17 mouse cellular contexts compared by ENCODE assay signal in genomic region chr4:107518766-107519165, GRCm38 (mm10).
A peak's percentile ranks its signal among the peaks of the same experiment; 100 is the strongest.
DNase-seq lines count a peak whose midpoint lies in the region.
"Had no signal": no experiment of that assay in that cellular context is flagged by ENCODE, and none has a peak within 500 bp of the region (broad histone marks: within the 10 kb centered on the region; RNA-seq: fewer than 3 reads in every experiment).

No protein-coding gene starts in this region.

- no peak overlapping the region for H3K4me3 ChIP-seq in embryonic facial prominence, embryonic 10.5 days
- no peak overlapping the region for H3K4me3 ChIP-seq in limb, embryonic 10.5 days
- H3K4me3 ChIP-seq: embryonic facial prominence, embryonic 15.5 days; erythroblast, embryonic 14.5 days; forebrain, embryonic 10.5 days; heart, embryonic 15.5 days had no signal

- no peaks in the 10 kb centered on the region for H3K27me3 ChIP-seq in embryonic facial prominence, embryonic 10.5 days (replicated peaks; ENCODE audit: low read depth, poor library complexity, severe bottlenecking)
- H3K27me3 ChIP-seq in limb, embryonic 10.5 days (ENCODE audit: low read depth, poor library complexity, severe bottlenecking): 0 out of 2 replicates have a peak, but pooled peaks cover 13% of the 10 kb centered on the region
- H3K27me3 ChIP-seq: embryonic facial prominence, embryonic 15.5 days had no signal

- H3K4me1 ChIP-seq in embryonic facial prominence, embryonic 10.5 days: peaks cover 55% of the 10 kb centered on the region
- H3K4me1 ChIP-seq in limb, embryonic 10.5 days: peaks cover 75% of the 10 kb centered on the region
- H3K4me1 ChIP-seq: heart, embryonic 15.5 days had no signal

- 76% methylated on average over 11 of the region's 11 CpGs for WGBS in embryonic facial prominence, embryonic 10.5 days
- 67% methylated on average over 11 of the region's 11 CpGs for WGBS in limb, embryonic 10.5 days

- 0 out of 2 replicates have a peak overlapping the region, but pooled peaks have one; percentile 20 for H3K27ac ChIP-seq in embryonic facial prominence, embryonic 10.5 days (replicated peaks)
- peak overlapping the region; percentile 61 for H3K27ac ChIP-seq in limb, embryonic 10.5 days
- H3K27ac ChIP-seq: embryonic facial prominence, embryonic 15.5 days; heart, embryonic 15.5 days; hindbrain, embryonic 14.5 days had no signal

- peak; percentile 6 for DNase-seq in kidney, postnatal 10 days
- DNase-seq in kidney, adult 9 months: no peak
- DNase-seq in testis, postnatal 10 days (ENCODE audit: low spot score): peak; percentile 41
- no peak for DNase-seq in testis, postnatal 14 days (ENCODE audit: low spot score)
- DNase-seq in embryonic facial prominence, embryonic 10.5 days (ENCODE audit: low spot score): no peak
- peak; percentile 49 for DNase-seq in limb, embryonic 10.5 days (ENCODE audit: low spot score)
- DNase-seq in embryo, embryonic 10.5 days (ENCODE audit: low spot score): no peak
- DNase-seq: adrenal gland, postnatal 14 days; cerebellum, adult 11-12 months; cerebellum, adult 9-10 months; heart, adult 18-20 months; heart, postnatal 14 days had no signal

- no peaks in the 10 kb centered on the region for H3K36me3 ChIP-seq in embryonic facial prominence, embryonic 10.5 days (replicated peaks)
- H3K36me3 ChIP-seq in limb, embryonic 10.5 days: no peaks in the 10 kb centered on the region
- H3K36me3 ChIP-seq: embryonic facial prominence, embryonic 15.5 days; forebrain, embryonic 10.5 days; heart, embryonic 15.5 days had no signal

- H3K9me3 ChIP-seq in embryonic facial prominence, embryonic 10.5 days: no peaks in the 10 kb centered on the region
- H3K9me3 ChIP-seq in limb, embryonic 10.5 days (replicated peaks): no peaks in the 10 kb centered on the region
- H3K9me3 ChIP-seq: embryonic facial prominence, embryonic 15.5 days; forebrain, embryonic 10.5 days; heart, embryonic 15.5 days had no signal

Comparison
In these comparisons a context has a peak if more than half of its experiments do, and no peak if none do; other contexts are left out.
1. DNase-seq: peak in kidney, postnatal 10 days (single experiment), testis, postnatal 10 days (single experiment) and limb, embryonic 10.5 days (single experiment); none in kidney, adult 9 months (single experiment), testis, postnatal 14 days (single experiment), embryonic facial prominence, embryonic 10.5 days (single experiment) and embryo, embryonic 10.5 days (single experiment).